Mouse (Mus musculus) megakaryocyte, embryonic 14.5 days (primary cell): ENCODE data around the gene Prr3.

Experiments used
- FLI1 ChIP-seq: IDR thresholded peaks from 2 replicates; pipeline ENCODE4 v1.6.1; 2012; ENCODE audit warnings: low read length, inconsistent platforms, mixed read lengths
- GATA1 ChIP-seq: IDR thresholded peaks from 3 replicates; pipeline ENCODE4 v1.6.1; 2012; ENCODE audit warnings: mixed read lengths, low read length, inconsistent platforms, borderline replicate concordance

GRCm38 (mm10) chr17:36003331-36003730 lies 23.3 kb upstream of the Prr3 start:
- TF ChIP-seq GATA1 (no peak), FLI1 (no peak)
